Mouse (Mus musculus) c-Kit-positive CD71-positive TER-119-positive erythroid progenitor cells, embryonic 14.5 days (primary cell): ENCODE results near the gene Dclk2.

Experiments used
- DNase-seq: peaks from one replicate; pipeline ENCODE4 v3.0.0-alpha.2; 2013; ENCODE audit warnings: low spot score

The Dclk2 gene

GRCm38 (mm10) chr3:86758727-86759126, 161.9 kb downstream of the Dclk2 start:
- DNase-seq: no peak

GRCm38 (mm10) chr3:86756548-86756947, 164.1 kb downstream of the Dclk2 start:
- DNase-seq: no peak

GRCm38 (mm10) chr3:86754595-86755557, 165.8 kb downstream of the Dclk2 start:
- DNase-seq: no peak

DNA sequence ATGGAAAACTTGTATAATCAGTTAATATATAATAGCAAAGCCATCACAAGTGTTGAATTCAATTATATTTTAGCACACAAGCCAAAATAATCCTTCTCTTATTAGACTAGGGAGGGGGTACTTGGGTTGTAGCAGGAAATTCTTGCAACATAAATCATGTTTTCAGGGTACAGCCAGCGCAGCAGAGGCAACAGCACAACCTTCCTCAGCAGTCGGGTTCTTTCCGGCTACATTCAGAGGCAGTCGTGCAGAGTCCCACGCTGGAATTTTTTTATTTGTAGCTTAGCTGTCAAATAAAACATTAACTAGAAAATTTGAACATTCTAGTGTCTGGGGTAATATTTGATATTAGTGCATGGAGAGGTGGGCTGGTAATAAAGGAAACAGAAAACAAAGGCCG, 166.5 kb downstream of the Dclk2 start:
- DNase-seq: no peak

DNA sequence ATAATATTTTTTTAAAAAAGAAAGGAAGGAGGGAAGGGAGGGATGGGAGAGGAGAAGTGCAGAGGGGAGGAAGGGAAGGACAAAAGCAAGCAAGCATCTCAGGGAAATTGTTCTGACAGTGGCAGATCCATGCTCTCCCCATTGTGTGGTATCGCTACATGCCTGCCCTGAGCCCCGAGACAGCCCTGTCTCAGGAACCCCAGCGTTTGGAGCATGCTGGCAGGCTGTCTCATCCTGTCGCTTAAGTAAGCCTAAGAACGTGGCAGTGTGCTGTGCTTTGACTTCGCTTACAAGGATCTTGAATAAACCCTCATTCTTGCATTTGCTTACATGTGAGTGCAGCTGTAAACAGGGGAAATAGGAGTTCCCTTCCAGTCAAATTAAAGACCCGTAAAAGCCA, 170.0 kb downstream of the Dclk2 start:
- DNase-seq: no peak

GRCm38 (mm10) chr3:86745769-86746512, 174.7 kb downstream of the Dclk2 start:
- DNase-seq: no peak

- DNase-seq: no peak
Observed at GRCm38 (mm10) chr3:86745348-86745747, 175.3 kb downstream of the Dclk2 start.

DNA sequence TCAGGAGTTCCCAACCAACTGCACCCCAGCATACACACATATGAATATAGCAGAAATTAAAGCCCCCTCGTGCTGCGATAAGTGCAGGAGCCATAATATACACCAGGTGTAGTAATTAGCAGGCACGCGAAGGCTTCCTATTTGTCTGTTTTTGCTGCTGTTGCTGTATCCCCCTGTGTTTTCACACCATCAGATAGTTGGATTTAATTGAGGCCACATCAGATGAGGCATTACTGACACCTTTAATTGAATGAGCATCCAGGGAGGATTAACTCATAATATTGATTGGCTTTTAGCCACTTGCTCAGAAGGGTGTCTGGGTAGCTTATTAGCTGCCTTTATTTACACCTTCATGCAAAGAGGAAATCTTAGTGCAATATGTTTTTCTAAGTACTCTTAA, 180.9 kb downstream of the Dclk2 start:
- DNase-seq: no peak

DNA sequence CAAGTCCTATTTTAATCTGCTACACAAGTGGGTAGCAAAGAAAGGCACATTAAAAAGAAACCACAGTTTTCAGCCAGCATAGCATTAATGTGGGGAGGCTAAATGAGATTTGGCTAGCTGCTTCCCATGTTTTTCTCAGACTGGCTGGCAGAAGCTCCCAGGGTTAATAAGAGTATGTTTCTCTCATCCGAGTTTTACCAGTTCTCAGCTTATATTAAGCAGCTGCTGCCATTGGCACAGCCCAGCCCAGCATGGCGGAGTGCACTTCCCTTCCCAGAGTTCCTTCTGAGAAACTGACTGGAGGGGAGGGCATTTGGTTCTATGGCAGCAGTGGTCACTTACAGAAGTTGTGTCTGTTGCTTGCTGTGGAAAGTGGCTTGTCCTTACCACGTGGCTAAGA, 181.8 kb downstream of the Dclk2 start:
- no peak for DNase-seq
